Mouse (Mus musculus) 416B (cell line): ENCODE measurements at regions not wholly inside any gene's neighbourhood (a gene's known extent, or its start where the extent isn't known, plus 50 kb on each side); places are given as distances from the start of the nearest gene placed in this dataset.
"Not testable (repeated sequence)": the region's sequence is repeated elsewhere in the genome, so short reads cannot be mapped to it uniquely, and the experiment has no call there.

Experiments used
- DNase-seq: peaks from one replicate; pipeline ENCODE4 v3.0.0; 2011; ENCODE audit warnings: low read depth

- no peak for DNase-seq
These were observed 158.3 kb upstream of the Ptprz1 start for GRCm38 (mm10) chr6:22716864-22717557.

GRCm38 (mm10) chr6:22716144-22716856 is 159.0 kb upstream of the Ptprz1 start:
- no peak for DNase-seq

GRCm38 (mm10) chr6:22698187-22698586 is 177.1 kb upstream of the Ptprz1 start:
- DNase-seq = no peak

GRCm38 (mm10) chr6:22688678-22689126 is 186.6 kb upstream of the Ptprz1 start:
- no peak for DNase-seq

- no peak for DNase-seq
These were observed 200.7 kb upstream of the Ptprz1 start for GRCm38 (mm10) chr6:22674586-22674929.

DNA sequence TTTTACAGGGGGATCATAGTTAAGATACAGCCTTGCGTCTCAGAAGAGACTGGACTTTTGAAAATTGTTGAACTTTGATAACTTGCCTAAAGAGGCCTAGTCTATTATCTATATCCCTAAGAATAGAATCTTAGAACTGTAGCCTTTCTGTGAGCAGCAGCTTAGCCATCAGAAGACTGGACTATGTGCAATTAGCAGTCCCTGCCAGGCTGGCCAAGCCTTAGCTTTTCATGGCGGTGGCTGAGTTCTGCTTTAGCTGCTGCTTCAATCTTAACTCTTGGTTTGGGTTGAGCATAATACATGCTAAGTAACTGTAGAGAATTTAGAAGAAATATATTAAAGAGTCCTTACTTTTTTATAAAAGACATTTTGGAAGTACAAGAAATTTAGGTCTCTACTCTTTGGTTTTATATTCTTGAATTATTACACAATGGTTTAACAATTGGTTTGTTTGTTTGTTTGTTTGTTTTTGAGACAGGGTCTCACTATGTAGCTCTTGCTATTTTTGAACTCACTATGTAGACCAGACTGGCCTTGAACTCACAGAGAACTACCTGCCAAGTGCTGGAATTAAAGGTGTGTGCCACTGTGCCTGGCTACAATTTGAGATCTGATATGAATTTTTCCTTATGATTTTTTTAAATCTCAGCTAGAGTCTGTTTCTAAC is 201.2 kb upstream of the Ptprz1 start:
- no peak for DNase-seq

GRCm38 (mm10) chr6:22671524-22671923 is 203.8 kb upstream of the Ptprz1 start:
- no peak for DNase-seq

DNA sequence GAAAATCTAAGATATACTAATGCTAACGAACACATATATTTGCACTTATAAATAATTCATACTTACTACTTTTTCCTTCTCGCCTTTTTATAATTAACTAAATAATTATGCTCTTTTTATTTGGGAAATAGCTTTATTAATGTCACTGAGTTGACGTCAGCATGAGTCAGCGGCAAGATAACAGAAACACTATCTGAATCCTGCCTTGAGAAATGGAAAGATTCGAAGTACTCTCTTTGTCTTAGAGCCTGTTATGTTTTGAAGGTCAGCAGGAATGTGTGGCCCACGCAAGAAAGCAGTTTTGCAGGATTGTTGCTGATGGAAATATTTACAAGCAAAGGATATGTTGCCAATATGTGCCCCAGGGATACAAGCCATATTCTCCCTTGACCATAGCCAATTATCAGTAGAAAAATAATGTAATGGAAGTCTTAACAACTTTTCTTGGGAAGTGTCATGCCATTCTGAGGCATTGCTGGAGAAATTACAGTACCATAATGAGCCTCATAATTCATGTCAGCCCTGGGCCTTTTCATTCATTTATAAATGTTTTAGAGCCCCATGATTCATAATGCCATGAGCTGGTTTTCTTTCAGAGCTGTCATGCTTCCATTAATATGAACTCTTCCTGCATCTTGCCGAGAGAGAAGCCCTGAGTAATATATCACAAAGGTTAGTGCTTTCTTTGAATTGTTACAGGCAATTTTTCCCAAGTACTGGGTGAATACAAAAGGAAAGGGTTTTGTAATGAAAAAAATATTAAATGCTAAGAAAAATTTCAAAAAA is 206.9 kb upstream of the Ptprz1 start:
- DNase-seq = no peak

- DNase-seq = not testable (repeated sequence)
These were observed 217.9 kb upstream of the Ptprz1 start for GRCm38 (mm10) chr6:22657401-22657800.

GRCm38 (mm10) chr6:22640100-22640499 is 235.2 kb upstream of the Ptprz1 start:
- DNase-seq = no peak

- DNase-seq = no peak
These were observed 240.2 kb upstream of the Ptprz1 start for GRCm38 (mm10) chr6:22635141-22635540.

- no peak for DNase-seq
These were observed 240.6 kb upstream of the Ptprz1 start for GRCm38 (mm10) chr6:22634740-22635139.

GRCm38 (mm10) chr6:22591592-22591991 is 235.5 kb upstream of the Fam3c start:
- no peak for DNase-seq

DNA sequence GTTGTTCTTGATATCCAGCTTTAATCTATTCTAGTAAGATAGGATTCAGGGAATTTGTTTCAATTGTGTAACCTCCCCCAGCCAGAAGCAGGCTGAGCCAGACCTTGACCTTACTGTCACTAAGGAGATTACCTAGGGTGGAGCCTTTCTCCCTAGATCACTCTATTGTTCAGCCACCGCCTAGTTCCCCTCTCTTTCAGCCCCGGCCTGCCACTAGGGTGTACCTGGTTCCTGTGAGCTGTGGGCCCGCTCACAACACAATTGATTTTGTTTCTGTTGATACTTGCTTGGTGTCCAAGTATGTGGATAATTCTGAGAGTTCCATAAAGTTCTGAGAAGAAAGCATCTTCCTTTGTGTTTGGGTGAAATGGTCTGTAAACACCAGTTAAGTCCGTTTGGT is 228.8 kb upstream of the Fam3c start:
- no peak for DNase-seq

- DNase-seq = no peak
These were observed 216.9 kb upstream of the Fam3c start for GRCm38 (mm10) chr6:22572925-22573324.

DNA sequence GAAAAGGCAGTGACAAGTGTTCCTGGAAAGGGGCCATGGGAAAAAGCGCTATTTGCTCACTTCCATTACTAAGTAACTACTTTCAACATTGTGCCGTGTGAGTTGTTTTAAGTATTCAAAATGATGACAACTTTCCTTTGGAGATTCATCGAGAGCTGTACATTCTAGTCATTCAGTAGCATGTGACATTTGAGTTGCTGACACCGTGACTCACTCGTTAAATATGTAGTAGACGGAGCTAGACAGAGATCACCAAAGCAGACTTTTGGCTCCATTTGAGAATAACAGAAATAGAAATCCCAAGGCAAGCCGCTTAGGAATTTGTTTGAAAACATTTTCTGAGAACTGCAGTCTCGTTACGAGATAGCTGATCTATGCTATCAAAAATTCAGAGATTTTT is 211.8 kb upstream of the Fam3c start:
- DNase-seq = no peak

DNA sequence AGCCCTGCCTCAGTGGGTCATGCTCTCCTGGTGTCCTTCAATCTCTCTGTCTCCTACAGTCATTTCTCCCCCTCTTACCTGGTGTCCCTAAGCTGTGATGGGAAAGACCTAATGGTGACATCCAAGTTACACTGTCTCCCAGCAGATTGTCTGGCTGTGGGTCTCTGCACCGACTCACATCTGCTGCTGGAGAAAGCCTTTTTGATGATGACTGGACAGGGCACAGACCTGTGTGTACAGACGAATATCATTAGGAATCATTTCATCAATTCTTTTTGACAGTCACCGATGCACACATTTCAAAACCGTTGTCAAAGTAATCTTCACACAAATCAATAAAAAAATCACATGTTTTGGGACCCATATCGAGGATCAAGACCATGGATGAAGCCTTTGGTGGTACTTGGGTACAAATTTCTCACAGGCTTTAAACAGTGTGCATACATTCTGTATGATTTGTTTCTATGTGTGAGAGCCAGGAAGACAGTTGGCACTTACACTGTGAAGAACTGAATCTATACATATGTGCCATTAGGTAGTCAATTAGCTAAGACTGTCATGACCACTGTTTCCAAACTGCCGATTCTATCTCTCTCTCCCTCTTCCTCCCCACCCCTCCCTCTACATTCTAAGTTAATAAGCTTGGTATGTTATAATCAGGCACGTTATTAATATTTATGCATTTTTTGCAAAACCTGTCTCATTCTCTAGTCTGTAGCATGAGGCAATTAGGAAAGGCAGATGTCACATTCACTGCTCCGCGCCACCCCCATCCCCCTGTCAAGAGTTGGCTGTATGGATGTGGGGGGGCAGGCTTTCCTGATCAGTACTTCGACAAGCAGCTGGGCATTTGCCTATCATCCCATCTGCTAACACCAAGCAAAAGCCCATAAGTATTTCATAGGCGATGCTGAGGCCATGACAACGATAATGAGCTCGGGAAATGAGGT is 192.5 kb upstream of the Fam3c start:
- DNase-seq = no peak

DNA sequence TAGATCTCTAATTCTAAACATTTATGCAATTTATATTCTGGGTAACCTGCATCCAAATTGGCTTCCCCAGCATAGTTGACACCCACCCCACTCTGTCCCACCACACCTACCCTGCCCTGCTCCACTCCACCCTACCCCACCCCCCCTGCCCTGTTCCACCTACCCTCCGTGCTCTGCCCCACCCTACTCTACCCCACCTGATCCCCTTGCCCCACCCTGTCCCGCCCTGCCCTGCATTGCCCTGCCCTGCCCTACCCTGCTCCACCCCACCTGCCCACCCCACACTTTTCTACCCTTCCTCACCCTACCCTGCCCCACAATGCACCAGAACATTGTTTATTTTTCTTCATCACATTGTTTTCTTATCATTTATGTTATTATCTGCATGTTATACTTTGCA is 185.6 kb upstream of the Fam3c start:
- no peak for DNase-seq

DNA sequence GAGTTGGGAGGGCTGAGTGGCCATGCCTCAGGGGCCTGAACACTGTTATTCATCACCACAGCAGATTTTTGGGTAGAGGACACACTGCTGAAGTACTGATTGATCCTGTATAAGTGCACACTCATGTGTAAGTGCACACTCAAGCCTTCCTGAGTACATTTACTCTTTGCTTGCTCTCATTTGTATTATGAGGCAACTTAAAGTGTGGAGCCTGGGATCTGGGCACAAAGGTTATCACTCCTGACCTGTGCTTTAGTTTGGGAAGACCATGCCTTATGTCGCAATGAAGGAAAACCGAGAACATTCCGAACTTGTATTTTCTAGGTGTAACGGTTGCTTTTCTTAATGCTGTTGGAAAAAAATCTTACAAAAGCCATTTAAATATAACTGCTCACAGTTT is 182.2 kb upstream of the Fam3c start:
- DNase-seq = no peak

DNA sequence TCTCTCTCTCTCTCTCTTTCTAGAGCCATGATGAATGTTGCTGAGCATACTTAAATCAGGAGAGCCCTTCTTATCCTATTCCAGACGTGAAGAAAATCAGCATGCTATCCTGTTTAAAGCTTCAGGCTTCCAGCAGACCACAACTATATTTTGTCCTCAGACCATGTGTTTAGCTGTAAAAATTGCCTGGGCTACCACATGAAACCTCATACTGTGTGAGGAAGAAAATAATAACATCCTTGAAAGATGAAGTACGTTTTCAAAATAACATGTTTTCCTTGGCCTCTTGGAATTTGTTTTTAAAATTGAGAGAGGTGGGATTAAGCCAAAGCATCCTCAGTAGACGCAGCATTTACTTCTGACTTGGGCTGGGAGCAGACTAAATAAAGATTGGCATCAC is 168.3 kb upstream of the Fam3c start:
- DNase-seq = no peak

DNA sequence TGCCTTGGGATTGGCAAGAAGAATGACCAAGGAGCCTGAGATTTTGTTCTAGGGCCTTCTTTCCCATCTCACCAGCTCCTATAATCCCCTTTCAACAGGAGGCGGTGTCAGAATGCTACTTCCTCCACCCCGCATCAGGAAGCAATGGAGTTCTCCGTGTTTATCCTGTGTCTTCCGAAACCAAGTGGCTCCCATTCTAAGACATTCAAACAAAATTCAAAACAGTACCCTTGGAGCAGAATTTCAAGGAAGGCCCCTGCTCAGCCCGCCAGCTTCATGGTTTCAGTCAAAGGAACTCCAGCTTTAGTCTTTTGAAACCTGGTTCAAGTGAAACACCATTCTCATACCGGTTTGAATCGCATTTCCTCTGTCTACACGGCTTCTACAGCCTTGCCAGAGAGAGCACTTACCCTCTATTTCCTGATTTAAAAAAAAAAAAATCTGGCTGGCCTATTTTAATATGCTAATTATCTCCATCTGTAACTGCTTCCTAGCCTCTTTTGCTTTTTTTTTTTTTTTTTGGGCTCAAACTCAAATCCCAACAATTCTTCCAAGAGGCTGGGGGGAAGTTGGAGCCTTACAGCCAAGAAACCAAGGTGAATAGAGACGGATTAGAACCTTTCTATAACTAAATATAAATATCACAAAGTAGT is 167.7 kb upstream of the Fam3c start:
- no peak for DNase-seq
